Mouse (Mus musculus) cerebellum, adult 2 months (tissue): ENCODE measurements at regions not wholly inside any gene's neighbourhood (a gene's known extent, or its start where the extent isn't known, plus 50 kb on each side); places are given as distances from the start of the nearest gene placed in this dataset.

Source experiments
- CTCF ChIP-seq: fragments of 200-500 bp; IDR thresholded peaks from 2 replicates; pipeline ENCODE4 v1.5.1; 2011; ENCODE audit warnings: low read depth, mild to moderate bottlenecking, control low read depth, low read length, moderate library complexity, borderline replicate concordance; ENCODE audit not compliant: insufficient read depth
- POLR2A ChIP-seq: fragments of 200-500 bp; IDR thresholded peaks from 2 replicates; pipeline ENCODE4 v1.6.1; 2011; ENCODE audit warnings: low read length, control low read depth, borderline replicate concordance; ENCODE audit not compliant: insufficient read depth

GRCm38 (mm10) chr11:41493277-41493676 is 507.4 kb downstream of the Gabrg2 start:
- TF ChIP-seq POLR2A (no peak), CTCF (no peak)
